Mouse (Mus musculus): ENCODE measurements around the gene Stpg4.

The Stpg4 gene

GRCm38 (mm10) chr17:87378354-87379159 is 49.0 kb downstream of the Stpg4 start:
- DNase-seq (ENCODE audit: low read depth, low spot score): peak; percentile 80

DNA sequence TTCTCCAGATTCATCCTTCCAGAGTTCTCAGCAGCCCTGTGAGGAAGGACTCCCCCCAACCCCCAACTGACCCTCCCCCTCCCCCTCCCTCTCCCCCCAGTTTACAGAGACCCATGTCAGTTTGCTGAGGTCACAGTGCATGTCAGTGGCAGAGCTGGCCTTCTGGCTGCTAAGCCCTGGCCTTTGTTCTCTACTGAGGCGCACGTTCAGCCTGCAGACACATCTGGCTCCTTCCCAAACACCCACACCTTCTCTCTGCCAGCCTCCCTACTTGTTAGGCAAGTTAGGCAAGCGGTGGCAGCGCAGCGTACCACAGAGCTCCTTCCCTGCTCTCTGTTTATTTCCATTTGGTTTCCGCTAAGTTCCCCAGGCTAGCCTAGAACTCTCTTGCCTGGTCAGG is 50.0 kb downstream of the Stpg4 start:
- no peak for DNase-seq (ENCODE audit: low read depth, low spot score)

- no peak for DNase-seq (ENCODE audit: low read depth, low spot score)
Measured at GRCm38 (mm10) chr17:87376831-87377471, 50.6 kb downstream of the Stpg4 start.

DNA sequence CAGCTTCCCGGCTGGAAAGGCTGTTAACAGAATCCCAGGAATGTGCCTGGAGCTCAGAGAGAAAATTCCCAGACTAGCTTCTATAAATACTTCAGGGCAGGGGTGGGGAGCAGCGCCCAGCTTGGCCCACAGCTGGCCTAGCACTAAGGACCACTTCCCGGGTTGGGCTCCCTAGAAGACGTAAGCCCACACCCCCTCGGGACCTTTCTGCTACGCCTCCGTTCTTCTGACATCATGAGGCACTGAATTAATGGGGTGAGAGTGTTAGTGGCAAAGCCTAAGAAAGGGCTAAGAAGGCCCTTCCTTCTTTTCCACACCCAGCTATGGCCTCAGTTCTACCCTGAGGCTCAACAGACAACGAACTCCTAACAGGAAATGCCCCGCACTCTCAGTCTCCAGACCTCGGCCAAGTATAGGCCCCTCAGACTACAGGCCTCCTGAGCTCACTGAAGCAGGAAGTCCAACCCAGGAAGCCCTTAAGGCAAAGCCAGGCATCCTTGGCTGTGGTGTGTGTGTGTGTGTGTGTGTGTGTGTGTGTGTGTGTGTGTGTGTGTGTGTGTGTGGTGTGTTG is 51.5 kb downstream of the Stpg4 start:
- DNase-seq (ENCODE audit: low read depth, low spot score): no peak

GRCm38 (mm10) chr17:87373327-87373726 is 54.2 kb downstream of the Stpg4 start:
- no peak for DNase-seq (ENCODE audit: low read depth, low spot score)

- DNase-seq (ENCODE audit: low read depth, low spot score): peak; percentile 50
Measured at GRCm38 (mm10) chr17:87372189-87372588, 55.4 kb downstream of the Stpg4 start.

- no peak for DNase-seq (ENCODE audit: low read depth, low spot score)
Measured at GRCm38 (mm10) chr17:87369270-87369759, 58.2 kb downstream of the Stpg4 start.

DNA sequence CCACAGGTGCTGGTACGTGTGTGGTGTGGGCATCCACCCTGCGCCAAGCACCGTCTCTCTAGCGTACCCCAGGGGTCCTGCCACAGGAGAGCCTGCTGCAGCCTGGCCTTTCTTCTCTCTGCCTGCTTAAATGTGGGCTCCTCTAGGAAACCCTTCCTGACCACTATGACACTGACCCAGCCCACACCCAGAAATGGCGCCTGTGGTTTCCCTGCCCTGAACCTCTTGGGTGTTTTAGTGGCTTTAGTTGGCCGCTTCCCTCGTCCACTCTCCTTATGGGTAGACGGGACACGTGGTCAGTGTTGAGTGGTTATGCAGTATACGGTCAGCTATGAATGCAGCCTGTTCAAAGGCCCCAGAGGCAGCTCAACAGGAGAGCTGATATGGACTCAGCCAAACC is 59.1 kb downstream of the Stpg4 start:
- no peak for DNase-seq (ENCODE audit: low read depth, low spot score)

GRCm38 (mm10) chr17:87367640-87368039 is 59.9 kb downstream of the Stpg4 start:
- no peak for DNase-seq (ENCODE audit: low read depth, low spot score)

DNA sequence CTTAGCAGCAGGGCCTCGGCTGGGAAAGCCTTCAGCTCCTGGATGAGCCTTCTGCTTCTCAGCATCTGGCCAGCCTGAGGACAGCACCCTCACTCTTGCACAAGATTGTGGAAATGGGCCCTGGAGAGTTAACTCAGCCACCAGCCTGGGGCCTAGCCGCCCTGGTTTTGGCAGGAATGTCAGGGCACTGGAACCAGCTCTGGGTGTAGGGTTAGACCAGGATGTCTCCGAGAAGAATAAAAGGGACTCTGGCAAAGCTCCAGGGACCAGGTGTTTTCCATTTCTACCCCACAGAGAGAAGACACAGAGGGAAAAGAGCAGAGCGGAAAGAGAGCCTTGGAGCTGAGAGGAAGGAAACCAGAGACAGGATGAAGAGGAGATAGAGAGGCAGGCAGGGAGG is 60.3 kb downstream of the Stpg4 start:
- no peak for DNase-seq (ENCODE audit: low read depth, low spot score)

DNA sequence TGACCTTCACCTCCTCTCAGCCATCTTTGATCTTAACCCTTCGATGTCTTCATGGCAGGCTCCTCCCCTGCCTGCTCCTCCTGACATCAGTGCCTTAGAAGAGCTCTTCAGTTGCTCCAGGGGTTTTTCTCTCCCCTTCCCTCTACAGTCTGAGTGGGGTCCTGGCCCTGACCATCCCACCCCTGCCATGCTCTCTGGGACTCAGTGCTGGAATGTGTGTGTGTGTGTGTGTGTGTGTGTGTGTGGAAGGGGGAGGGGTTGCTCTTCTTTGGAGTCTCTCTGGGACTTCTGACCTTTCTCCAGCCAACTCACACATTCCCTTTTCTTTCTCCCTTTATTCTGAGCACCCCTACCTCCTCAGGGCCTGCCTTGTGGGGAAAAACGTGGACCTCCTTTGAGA is 61.0 kb downstream of the Stpg4 start:
- DNase-seq (ENCODE audit: low read depth, low spot score): no peak

- DNase-seq (ENCODE audit: low read depth, low spot score): no peak
Measured at GRCm38 (mm10) chr17:87365268-87365667, 62.3 kb downstream of the Stpg4 start.

GRCm38 (mm10) chr17:87364108-87364507 is 63.4 kb downstream of the Stpg4 start:
- no peak for DNase-seq (ENCODE audit: low read depth, low spot score)

GRCm38 (mm10) chr17:87361132-87361531 is 66.4 kb downstream of the Stpg4 start:
- no peak for DNase-seq (ENCODE audit: low read depth, low spot score)

DNA sequence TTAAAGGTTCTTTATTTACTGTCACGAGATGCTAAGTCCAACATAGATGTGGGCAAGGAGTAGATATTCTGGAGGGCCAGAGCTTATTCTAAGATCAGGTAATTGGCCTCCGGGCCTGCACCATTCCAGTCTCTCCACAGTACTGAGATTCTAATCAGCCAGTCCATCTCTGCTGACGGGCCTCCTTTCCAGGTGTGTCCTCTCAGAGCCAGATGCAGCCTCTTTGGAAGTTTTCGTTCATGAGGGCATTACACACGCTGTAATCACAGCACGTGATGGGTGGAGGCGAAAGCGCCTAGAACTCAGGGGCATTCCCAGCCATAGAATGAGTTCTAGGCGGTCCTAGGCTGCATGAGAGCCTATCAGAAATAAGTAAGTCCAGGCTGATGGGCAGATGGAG is 70.0 kb downstream of the Stpg4 start:
- no peak for DNase-seq (ENCODE audit: low read depth, low spot score)

DNA sequence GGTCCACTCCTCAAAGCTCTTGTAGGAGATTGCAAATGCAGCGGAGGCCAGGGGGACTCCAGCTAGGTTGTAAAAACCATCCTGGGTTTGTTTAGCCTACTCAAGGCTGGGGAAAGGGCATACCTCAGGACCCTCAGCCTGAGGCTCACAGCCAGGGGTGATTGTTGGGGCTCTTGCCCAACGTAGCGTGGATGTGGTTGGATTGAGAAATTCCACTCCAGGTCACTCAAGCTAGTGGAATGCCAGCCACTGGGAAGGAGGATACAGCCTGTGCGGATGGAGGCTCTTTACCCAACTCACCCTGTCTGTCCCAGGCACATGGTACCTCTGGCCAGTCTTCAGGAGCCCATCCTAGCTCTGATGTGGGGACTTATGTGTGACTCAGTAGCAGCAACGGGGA is 71.3 kb downstream of the Stpg4 start:
- no peak for DNase-seq (ENCODE audit: low read depth, low spot score)

DNA sequence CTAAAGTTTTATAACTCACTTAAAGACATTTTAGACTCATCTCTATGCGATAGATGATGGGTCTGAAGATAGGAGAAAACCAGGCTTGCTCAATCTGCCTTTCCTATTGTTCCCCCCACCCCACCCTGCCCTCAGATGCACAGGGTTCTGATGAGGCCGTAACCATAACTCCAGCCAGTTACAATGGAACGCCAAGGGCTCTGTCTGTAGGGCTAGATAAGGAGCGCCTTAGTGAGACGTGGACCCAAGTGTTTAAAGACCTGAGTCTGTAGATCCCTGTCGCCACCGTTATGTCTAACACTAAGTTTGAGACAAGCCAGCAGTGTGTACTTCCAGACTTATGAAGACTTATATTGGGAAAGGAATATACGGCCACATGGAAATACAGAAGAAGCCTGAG is 72.1 kb downstream of the Stpg4 start:
- no peak for DNase-seq (ENCODE audit: low read depth, low spot score)

GRCm38 (mm10) chr17:87353745-87354320 is 73.7 kb downstream of the Stpg4 start:
- no peak for DNase-seq (ENCODE audit: low read depth, low spot score)

DNA sequence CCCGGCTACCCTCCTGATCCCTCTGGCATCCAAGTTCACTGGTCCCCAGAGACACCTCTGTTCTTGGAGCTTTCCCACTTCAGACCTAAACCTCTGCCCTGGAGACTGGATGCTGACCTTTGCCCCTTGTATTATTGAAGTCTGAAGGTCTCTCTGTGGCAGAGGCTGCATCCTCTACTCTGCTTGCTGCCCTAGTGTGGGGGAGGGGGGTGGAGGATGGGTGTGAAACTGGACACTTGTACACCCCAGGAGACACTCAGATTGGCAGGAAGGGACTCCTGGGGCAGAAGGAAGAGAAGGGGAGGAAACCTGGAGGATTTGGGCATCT is 74.7 kb downstream of the Stpg4 start:
- no peak for DNase-seq (ENCODE audit: low read depth, low spot score)

- no peak for DNase-seq (ENCODE audit: low read depth, low spot score)
Measured at GRCm38 (mm10) chr17:87352106-87352897, 75.2 kb downstream of the Stpg4 start.

GRCm38 (mm10) chr17:87351241-87352105 is 76.1 kb downstream of the Stpg4 start:
- no peak for DNase-seq (ENCODE audit: low read depth, low spot score)
